Mouse (Mus musculus): ENCODE measurements around the gene Gm45808.
"Not testable (repeated sequence)": the region's sequence is repeated elsewhere in the genome, so short reads cannot be mapped to it uniquely, and the experiment has no call there.

Gene Gm45808

DNA sequence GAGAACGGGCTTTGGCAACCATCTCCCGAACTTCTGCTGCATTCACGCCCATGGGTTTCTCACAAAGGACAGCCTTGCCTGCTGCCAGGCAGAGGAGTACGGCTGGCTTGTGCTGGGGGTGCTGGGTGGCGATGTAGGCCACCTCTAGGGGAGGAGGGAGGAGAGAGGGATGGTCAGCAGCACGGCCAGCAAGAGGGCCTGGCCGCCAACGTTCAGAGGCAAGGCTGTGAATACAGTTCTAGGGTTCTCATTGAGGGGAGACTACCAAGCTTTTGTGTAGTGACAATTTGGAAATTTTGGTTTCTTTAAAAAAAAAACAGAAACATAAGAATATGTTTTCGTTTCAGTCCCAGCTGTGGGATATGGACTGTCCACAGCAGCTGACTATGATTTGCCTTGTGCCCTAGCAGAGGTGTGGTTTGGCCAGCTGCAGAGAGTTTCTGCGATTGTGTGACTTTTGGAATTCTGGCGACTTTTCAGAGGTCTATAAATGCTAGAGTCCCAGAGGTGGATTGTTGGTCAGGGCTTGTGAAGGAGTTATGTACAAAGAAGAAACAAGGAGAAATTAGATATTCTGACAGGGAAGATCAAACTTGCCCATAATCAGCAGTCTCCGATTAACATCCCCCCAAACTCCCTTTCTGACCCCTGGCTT is at the start of gene Gm45808:
Gm45808 (minus strand) TSS at position 51 of the 655 bp plus-strand sequence.
- DNase-seq (ENCODE audit: low spot score): no peak

GRCm38 (mm10) chr7:45535676-45536075 is 49.1 kb upstream of the Gm45808 start:
- no peak for DNase-seq (ENCODE audit: low spot score)

DNA sequence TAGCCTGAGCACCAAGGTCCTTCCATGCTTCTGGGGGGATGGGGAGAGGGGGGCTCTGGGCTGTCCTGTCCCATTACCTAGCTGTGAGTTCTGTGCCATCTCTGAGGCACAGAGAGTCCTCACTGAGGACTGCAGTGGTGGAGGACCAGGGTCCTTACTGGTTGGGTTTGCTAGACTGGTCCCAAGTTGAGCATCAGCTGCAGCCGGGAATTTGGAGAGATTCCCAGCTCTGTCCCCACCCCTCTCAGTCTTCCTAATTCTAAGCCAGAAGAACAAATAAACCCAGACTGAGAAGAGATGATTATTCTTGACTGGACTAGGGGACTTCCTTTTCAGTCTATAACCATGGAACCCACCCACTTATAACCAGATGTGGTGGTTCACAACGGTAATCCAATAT is 44.0 kb upstream of the Gm45808 start:
- no peak for DNase-seq (ENCODE audit: low spot score)

GRCm38 (mm10) chr7:45529461-45529860 is 42.9 kb upstream of the Gm45808 start:
- no peak for DNase-seq (ENCODE audit: low spot score)

- DNase-seq (ENCODE audit: low spot score): not testable (repeated sequence)
These were observed 40.6 kb upstream of the Gm45808 start for GRCm38 (mm10) chr7:45527169-45527568.

- DNase-seq (ENCODE audit: low spot score): peak; percentile 58
These were observed 40.0 kb upstream of the Gm45808 start for GRCm38 (mm10) chr7:45526474-45527120.

- peak; percentile 97 for DNase-seq (ENCODE audit: low spot score)
These were observed 39.3 kb upstream of the Gm45808 start, which contains the start of the genes Ppp1r15a and Plekha4 for GRCm38 (mm10) chr7:45525809-45526473. Gene Ppp1r15a, minus strand, starts transcription at chr7:45526268. Gene Plekha4, plus strand, starts transcription at chr7:45526330.

GRCm38 (mm10) chr7:45524841-45525621 is 38.4 kb upstream of the Gm45808 start:
- peak; percentile 62 for DNase-seq (ENCODE audit: low spot score)

DNA sequence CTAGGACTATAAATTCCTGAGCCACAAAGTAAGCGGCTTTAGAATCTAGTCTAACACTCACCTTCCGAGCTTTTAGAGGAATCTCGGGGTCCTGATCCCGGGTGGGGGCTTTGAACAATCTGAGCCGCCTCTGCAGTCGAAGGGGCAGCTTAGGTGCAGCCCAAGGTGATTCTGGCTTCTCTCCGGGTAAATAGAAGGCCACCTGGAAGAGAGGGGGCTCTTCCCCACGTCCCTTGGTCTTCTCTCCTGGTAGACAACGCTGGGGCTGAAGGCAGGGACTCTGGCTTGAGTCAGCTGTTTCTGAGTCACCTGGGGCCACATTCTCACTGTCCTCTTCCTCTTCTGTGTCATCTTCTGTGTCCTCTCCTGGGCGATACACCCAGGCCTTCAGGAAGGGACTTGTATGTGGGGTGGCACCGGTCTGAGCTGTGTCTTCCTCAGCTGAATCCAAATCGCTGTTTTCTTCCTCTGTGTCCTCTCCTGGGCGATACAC is 37.1 kb upstream of the Gm45808 start:
- no peak for DNase-seq (ENCODE audit: low spot score)

DNA sequence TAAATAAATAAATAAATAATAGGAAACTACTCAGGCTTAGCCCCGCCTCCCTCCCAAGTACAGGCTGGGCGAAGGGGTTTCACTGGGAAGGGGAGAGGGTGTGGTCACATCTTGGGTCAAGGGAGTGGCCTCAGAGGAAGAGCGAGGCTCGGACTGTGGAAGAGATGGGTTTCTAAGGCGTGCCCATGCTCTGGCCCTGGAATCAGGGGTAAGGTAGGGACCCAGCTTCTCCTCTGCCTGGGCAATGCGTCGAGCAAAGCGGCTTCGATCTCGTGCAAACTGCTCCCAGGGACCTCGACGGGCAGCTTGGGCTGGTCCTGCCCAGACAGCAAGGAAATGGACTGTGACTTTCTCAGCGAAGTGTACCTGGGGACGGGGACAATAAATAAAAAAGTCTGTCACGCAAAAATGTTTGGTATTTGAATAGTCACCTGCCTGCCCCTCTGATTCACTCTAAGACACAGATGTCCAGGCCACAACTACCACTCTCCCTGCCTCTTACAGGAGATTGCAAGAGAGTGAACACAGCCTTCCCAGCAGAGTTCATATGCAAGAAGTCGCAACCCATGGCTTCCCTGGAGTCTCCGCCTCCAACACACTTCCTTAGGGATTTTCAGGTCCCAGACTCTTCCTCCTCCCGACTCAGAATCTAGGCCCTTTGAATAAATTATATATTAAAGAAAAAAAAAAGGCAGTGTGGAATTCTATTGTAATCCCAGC is 36.5 kb upstream of the Gm45808 start:
- DNase-seq (ENCODE audit: low spot score): no peak

DNA sequence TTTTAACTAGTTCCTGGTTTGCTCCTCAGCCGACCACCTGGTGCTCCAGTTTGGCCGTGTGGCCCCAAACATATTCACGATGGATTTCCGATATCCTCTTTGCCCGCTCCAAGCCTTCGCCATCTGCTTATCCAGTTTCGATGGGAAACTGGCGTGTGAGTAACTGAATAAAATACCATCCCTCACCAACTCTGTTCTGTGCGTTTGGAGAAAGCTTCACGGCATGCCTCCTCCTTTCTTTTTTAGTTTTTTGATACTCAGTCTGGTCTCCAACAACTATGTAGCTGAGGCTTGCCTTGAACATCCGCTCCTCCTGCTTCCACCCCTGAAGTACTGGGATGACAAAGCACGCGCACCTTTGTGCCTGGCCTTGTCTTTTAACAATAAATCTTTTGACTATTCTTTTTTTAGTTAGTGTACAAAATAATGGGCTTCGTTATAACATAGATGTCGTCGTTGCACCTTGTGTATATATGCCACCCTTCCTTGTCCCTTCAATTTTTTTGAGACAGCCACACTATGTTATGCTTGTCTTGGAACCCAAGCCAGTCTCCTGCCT is 35.7 kb upstream of the Gm45808 start:
- no peak for DNase-seq (ENCODE audit: low spot score)

DNA sequence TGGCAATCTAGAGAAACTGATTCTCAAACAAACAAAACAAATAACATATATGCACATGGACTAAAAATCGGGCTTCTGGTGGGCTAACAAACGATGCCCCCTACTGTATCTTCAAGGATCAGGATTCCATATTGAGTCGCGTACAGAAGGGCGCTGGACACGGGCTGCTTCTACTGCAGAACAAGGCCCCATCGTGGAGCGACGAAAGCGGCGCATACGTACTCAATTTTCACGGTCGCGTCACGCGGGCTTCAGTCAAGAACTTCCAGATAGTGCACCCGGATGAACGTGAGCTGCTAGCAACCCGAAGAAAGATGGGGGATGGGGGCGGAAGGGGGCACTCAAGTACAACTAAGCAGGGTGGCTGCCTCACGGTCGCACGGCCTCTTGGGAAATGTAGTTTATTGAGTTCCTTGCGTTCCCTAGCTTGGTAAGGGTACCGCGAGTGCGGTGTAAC is 35.1 kb upstream of the Gm45808 start:
- DNase-seq (ENCODE audit: low spot score): peak; percentile 93

- DNase-seq (ENCODE audit: low spot score): no peak
These were observed 34.0 kb upstream of the Gm45808 start for GRCm38 (mm10) chr7:45520605-45521004.

- DNase-seq (ENCODE audit: low spot score): no peak
These were observed 32.9 kb upstream of the Gm45808 start for GRCm38 (mm10) chr7:45519345-45520120.

DNA sequence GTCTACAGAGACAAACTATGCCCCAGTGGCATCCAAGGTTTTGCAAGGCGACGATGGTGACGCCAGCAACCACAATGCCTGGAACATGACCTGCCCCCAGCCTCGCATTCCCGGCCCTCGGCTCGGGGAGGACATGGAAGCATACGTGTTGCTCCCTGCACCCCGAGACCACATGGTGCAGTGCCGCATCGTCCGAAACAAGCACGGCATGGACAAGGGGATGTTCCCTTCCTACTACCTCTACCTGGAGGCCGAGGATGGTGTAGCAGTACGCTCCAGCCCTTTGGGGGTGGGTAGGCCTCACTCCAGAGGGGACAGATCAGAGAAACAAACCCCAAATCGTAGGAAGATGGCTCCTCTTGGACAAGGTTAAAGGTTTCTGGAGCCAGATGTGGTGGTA is 32.0 kb upstream of the Gm45808 start:
- no peak for DNase-seq (ENCODE audit: low spot score)

DNA sequence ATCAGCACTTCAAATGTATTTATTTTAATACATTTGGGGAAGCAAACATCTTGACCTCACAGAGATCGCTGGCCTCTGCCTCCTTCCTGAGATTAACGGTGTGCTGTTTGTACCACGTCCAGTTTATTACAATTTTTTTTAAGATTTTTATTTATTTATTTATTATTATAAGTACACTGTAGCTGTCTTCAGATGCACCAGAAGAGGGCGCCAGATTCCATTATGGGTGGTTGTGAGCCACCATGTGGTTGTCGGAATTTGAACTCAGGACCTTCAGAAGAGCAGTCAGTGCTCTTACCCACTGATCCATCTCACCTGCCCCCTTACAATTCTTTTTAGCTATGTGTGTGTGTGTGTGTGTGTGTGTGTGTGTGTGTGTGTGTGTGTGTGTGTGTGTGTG is 30.2 kb upstream of the Gm45808 start:
- not testable (repeated sequence) for DNase-seq (ENCODE audit: low spot score)

DNA sequence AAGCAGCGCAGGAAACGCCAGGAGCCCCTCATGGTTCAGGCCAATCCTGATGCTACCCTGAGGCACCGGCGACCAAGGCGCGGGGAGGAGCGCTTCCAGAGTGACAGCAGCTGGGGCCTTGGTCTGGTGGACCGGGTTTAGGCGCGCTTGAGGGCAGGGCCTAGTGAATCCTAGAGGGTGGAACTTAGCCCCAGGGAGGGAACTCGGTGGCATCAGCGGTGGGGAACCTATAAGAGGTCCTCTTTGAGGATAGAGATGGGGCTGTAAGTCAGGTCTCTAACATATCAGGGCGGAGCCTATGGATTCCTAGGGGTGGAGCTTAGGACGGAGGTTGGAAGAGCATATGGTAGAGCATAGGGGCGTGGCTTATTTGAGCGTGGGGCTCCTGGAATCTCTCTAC is 28.8 kb upstream of the Gm45808 start:
- DNase-seq (ENCODE audit: low spot score): no peak

- no peak for DNase-seq (ENCODE audit: low spot score)
These were observed 27.8 kb upstream of the Gm45808 start for GRCm38 (mm10) chr7:45514411-45514810.

DNA sequence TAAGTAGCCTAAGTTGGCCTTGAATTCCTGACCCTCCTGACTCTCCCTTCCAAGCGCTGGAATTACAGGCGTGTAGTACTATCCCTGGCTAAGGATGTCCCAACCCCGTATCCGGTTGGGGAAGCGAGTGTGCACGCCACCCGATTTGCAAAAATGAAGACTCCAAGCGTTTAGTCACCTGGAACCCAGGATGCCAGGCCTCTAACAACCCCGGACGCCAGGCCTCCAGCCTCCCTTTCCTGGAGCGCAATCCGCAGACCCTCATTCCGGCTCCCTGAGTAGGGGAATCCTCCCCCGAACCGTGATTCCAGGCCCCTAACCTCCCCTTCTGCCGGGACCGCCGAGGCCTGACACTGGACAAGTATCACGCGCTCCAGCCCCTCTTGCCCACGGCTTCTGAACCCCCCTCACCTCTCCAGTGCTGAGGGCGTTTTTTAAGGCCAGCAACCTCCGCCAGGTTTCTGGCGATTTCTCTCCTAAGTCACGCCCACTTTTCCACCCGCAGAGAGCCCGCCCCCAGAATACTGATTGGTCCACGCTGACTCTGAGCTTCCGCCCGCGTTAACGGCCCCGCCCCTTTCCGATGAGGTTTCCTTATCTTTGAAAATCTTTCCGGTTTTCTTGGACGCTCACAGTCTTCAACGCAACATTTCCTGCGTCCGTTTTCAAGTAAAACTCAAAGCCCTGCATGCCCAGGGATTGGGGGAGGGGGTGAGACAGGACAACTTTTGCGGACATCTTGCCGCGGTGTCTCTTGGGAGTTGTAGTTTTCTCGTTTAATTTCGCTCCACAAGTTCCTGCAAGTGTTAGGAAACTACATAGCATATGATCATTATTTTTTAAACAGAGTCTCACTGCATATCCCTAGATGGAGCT is 23.5 kb upstream of the Gm45808 start, which contains the start of gene Nucb1:
Nucb1 (minus strand) TSS at position 495 of the 876 bp plus-strand sequence.
- peak; percentile 96 for DNase-seq (ENCODE audit: low spot score)
